Mouse (Mus musculus) forebrain, embryonic 14.5 days (tissue): Measurements from ENCODE around the gene Lrrfip1. TPM values are rescaled to one million over a fixed set of nuclear protein-coding genes. Genes with fewer than 3 reads are reported as not detected.

ENCODE experiments used
- ATAC-seq: fragments of 200-750 bp; cut with Nextera tagmentation; 2 replicates; pipeline ENCODE4 v1.8.0; 2017; ENCODE audit warnings: mild to moderate bottlenecking, moderate library complexity
- DNase-seq: peaks from one replicate; pipeline ENCODE4 v3.0.0-alpha.2; 2015; ENCODE audit warnings: low spot score
- H3K27ac ChIP-seq: fragments of 300-500 bp; sonication (generic); 2 replicates; pipeline ENCODE4 v1.5.1; 2014; ENCODE audit warnings: low read depth, mild to moderate bottlenecking, control low read depth, low read length, moderate library complexity
- H3K27me3 ChIP-seq: fragments of 300-500 bp; sonication (generic); replicated peaks from 2 replicates; pipeline ENCODE4 v1.6.1; 2014; ENCODE audit warnings: low read length, control low read depth, mixed read lengths; ENCODE audit not compliant: control insufficient read depth, insufficient read depth
- H3K36me3 ChIP-seq: fragments of 300-500 bp; sonication (generic); 2 replicates; pipeline ENCODE4 v1.6.1; 2014; ENCODE audit warnings: low read length, control low read depth; ENCODE audit not compliant: control insufficient read depth, insufficient read depth
- H3K4me1 ChIP-seq: fragments of 300-500 bp; sonication (generic); 2 replicates; pipeline ENCODE4 v1.6.1; 2014; ENCODE audit warnings: antibody characterized with exemption, low read length, control low read depth; ENCODE audit not compliant: control insufficient read depth, insufficient read depth
- H3K4me2 ChIP-seq: fragments of 300-500 bp; sonication (generic); 2 replicates; pipeline ENCODE4 v1.6.1; 2014; ENCODE audit warnings: mild to moderate bottlenecking, control low read depth, low read length
- H3K4me3 ChIP-seq: fragments of 300-500 bp; sonication (generic); 2 replicates; pipeline ENCODE4 v1.5.1; 2014; ENCODE audit warnings: low read depth, low read length, control low read depth
- H3K9ac ChIP-seq: fragments of 300-500 bp; sonication (generic); 2 replicates; pipeline ENCODE4 v1.6.1; 2014; ENCODE audit warnings: mild to moderate bottlenecking, low read length, control low read depth, moderate library complexity
- H3K9me3 ChIP-seq: fragments of 300-500 bp; sonication (generic); replicated peaks from 2 replicates; pipeline ENCODE4 v1.6.1; 2016; ENCODE audit warnings: low read length, control low read depth, mixed read lengths; ENCODE audit not compliant: control insufficient read depth
- WGBS: fragments of 180-500 bp; shearing (Covaris S2); extraction: QIAGEN DNeasy Blood & Tissue Kit; methylation state at CpG from one replicate; pipeline ENCODE4 v1.1.7; 2014; 5-methylcytosine and 5-hydroxymethylcytosine counted together
- polyA plus RNA-seq: library from polyadenylated mRNA; unstranded; fragments of >200 nt; fragmentation: Nextera tagmentation; extraction: Ambion mirVana; gene quantifications from 2 replicates; pipeline ENCODE4 v1.2.1, GENCODE M21; 2014

Gene Lrrfip1
- polyA plus RNA-seq, 1 experiment from 2014 or later: 27.2 TPM

DNA sequence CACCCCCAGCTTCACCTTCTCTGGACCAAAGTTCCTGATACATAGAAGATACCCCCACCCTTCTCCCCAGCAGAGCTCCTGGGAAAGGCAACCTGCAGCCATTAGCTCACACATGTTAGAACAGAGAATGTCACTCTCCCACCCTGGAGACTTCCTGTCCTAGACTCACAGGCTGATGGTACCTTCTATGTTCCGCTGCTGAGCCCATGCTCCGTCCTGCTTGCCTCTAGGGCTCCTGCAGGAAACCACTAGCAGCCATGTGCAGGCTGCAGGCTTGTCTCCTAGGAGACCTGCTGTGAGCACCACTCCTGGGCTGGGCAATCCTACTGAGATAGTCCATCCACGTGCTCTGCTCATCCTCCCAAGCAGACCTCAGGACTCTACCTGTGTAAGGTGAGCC, 4.1 kb downstream of the Lrrfip1 start:
- 87% methylated on average over 3 of the region's 3 CpGs for WGBS

DNA sequence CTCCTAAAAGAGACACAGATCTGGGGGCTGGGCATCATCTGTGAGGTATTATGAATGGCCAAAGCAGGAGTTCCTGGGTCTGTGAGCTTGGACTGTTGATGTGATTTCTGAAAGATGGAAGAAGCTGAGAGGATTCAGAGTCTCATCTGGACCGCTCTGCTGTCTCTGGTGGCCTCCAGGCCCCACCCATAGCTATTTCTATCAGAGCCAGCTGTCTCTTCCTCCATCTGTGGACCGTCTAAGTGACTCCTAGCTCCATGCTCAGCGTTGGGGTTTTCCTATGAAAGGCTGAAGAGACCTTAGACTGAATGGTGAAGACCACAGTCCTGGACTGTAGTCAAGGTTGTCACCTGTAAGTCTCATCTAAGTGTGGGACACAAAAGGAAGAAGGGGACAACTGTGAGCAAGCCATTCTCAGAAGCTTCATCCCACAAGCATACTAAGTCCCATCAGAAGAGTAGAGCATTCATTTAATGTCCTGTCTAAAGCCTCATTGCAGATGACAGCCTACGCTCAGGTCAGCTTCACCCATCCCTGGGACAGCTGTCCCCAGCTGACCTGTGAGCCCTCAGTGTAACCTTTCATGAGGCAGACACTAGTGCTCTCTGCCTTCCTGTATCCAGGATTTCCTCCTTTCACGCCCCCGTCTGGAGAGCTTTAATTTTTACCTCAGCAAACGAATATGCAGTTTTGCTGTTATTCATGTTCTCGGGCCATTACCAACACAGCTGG, 5.2 kb downstream of the Lrrfip1 start:
- Histone ChIP-seq H3K9me3 (no peaks in the 10 kb centered on the region), H3K4me1 (peaks cover 6% of the 10 kb centered on the region; the same call in 1 of the 2 replicates), H3K36me3 (no peaks in the 10 kb centered on the region), H3K9ac (no peak overlapping the region), H3K4me3 (no peak overlapping the region), H3K27ac (no peak overlapping the region), H3K4me2 (no peak overlapping the region), H3K27me3 (no peaks in the 10 kb centered on the region)
- ATAC-seq (no peak), DNase-seq (no peak)
- WGBS: 89% methylated on average over 8 of the region's 8 CpGs

More for the DNA sequence above, 4.1 kb downstream of the Lrrfip1 start:
- ATAC-seq: no peak
- DNase-seq: no peak
- H3K4me1 ChIP-seq: peaks cover 6% of the 10 kb centered on the region; the same call in 1 of the 2 replicates
- H3K9me3 ChIP-seq: no peaks in the 10 kb centered on the region
- no peaks in the 10 kb centered on the region for H3K27me3 ChIP-seq
- no peak overlapping the region for H3K9ac ChIP-seq
- no peak overlapping the region for H3K27ac ChIP-seq
- no peak overlapping the region for H3K4me2 ChIP-seq
- no peaks in the 10 kb centered on the region for H3K36me3 ChIP-seq
- H3K4me3 ChIP-seq: no peak overlapping the region

DNA sequence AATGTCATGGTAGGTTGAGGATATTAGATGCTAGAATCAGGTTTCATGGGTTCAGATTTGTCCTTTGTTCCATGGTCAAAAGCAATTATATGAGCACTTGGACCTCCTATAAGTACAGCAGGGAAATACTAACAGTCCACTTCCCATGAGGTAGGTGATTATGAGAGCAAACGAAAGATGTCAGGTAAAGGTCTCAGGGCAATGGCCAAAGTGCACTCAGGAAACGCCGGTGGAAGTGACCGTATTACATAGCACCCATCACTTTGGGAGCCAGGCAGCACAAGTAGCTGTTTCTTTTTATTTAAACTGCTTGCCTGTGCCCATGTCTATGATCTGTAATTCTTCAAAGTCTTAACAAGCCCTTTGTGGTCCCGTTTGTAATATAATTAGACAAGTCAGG, 7.5 kb downstream of the Lrrfip1 start:
- WGBS: 92% methylated on average over 5 of the region's 5 CpGs
- Histone ChIP-seq H3K9ac (no peak overlapping the region), H3K4me2 (no peak overlapping the region), H3K27me3 (no peaks in the 10 kb centered on the region), H3K4me1 (no peaks in the 10 kb centered on the region), H3K36me3 (no peaks in the 10 kb centered on the region), H3K9me3 (no peaks in the 10 kb centered on the region), H3K27ac (no peak overlapping the region), H3K4me3 (no peak overlapping the region)
- ATAC-seq: no peak
- no peak for DNase-seq

GRCm38 (mm10) chr1:91006708-91007107, 8.2 kb downstream of the Lrrfip1 start:
- no peak overlapping the region for H3K27ac ChIP-seq
- no peaks in the 10 kb centered on the region for H3K36me3 ChIP-seq
- H3K4me2 ChIP-seq: no peak overlapping the region
- no peak overlapping the region for H3K4me3 ChIP-seq
- no peak overlapping the region for H3K9ac ChIP-seq
- no peak for ATAC-seq
- no peaks in the 10 kb centered on the region for H3K4me1 ChIP-seq
- DNase-seq: no peak
- H3K27me3 ChIP-seq: no peaks in the 10 kb centered on the region
- H3K9me3 ChIP-seq: no peaks in the 10 kb centered on the region
- WGBS: 83% methylated on average over 9 of the region's 9 CpGs

DNA sequence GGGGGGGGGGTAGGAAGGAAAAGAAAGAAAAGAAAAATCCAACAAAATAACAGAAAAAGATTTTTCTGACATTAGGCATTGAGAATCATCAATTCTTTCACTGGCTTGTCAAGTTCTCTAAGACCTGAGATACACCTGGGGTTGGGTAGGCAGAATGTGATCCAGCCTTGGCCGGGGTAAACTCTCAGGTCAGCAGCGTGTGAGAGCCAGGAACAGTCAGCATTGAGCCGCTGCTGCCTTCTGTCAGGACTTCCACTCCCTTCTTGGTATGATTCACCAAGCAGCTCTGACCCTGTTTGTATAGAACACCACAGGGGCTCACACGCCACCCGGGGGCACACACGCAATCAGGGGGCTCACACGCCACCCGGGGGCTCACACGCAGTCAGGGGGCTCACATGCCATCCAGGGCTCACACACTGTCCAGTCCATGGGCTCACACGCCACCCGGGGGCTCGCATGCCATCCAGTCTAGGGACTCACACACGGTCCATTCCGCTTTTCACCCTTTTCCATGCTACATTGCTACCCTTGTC, 9.7 kb downstream of the Lrrfip1 start:
- Histone ChIP-seq H3K27me3 (no peaks in the 10 kb centered on the region), H3K27ac (no peak overlapping the region), H3K9ac (no peak overlapping the region), H3K4me1 (no peaks in the 10 kb centered on the region), H3K9me3 (no peaks in the 10 kb centered on the region), H3K36me3 (no peaks in the 10 kb centered on the region), H3K4me2 (no peak overlapping the region), H3K4me3 (no peak overlapping the region)
- ATAC-seq (no peak), DNase-seq (no peak)
- 93% methylated on average over 14 of the region's 14 CpGs for whole genome bisulfite sequencing

GRCm38 (mm10) chr1:91008746-91009145, 10.2 kb downstream of the Lrrfip1 start:
- Histone ChIP-seq H3K4me1 (no peaks in the 10 kb centered on the region), H3K9me3 (no peaks in the 10 kb centered on the region), H3K36me3 (no peaks in the 10 kb centered on the region), H3K4me2 (no peak overlapping the region), H3K27me3 (no peaks in the 10 kb centered on the region), H3K27ac (no peak overlapping the region), H3K9ac (no peak overlapping the region), H3K4me3 (no peak overlapping the region)
- no peak for DNase-seq
- WGBS: 91% methylated on average over 9 of the region's 9 CpGs
- ATAC-seq: no peak

GRCm38 (mm10) chr1:91009266-91009665, 10.7 kb downstream of the Lrrfip1 start:
- ATAC-seq (no peak), DNase-seq (no peak)
- Histone ChIP-seq H3K27ac (no peak overlapping the region), H3K4me2 (no peak overlapping the region), H3K4me3 (no peak overlapping the region), H3K9me3 (no peaks in the 10 kb centered on the region), H3K9ac (no peak overlapping the region), H3K27me3 (no peaks in the 10 kb centered on the region), H3K4me1 (no peaks in the 10 kb centered on the region), H3K36me3 (no peaks in the 10 kb centered on the region)
- 94% methylated on average over 6 of the region's 6 CpGs for WGBS

DNA sequence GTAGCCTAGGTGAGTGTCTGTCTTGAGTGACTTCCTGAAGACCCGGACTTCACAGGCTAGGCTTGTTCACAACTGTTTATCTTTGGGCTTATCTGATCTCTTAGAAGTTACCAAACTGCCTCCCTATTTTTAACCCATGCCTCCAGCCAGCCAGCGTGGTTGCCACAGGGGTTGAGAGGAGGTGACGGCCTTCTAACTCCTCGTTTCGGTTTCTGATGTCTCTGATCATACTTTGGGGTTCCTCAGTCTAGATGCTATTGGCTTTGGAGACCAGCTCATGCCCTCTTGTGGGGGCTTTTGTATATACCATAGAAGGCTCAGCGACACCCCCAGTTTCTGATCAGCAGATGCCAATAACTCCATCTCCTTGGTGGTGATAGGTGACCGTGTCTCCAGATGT, 11.7 kb downstream of the Lrrfip1 start:
- WGBS: 91% methylated on average over 7 of the region's 7 CpGs
- Histone ChIP-seq H3K9ac (no peak overlapping the region), H3K4me3 (no peak overlapping the region), H3K9me3 (no peaks in the 10 kb centered on the region), H3K27me3 (no peaks in the 10 kb centered on the region), H3K36me3 (no peaks in the 10 kb centered on the region), H3K4me2 (no peak overlapping the region), H3K4me1 (no peaks in the 10 kb centered on the region), H3K27ac (no peak overlapping the region)
- DNase-seq (no peak), ATAC-seq (no peak)

DNA sequence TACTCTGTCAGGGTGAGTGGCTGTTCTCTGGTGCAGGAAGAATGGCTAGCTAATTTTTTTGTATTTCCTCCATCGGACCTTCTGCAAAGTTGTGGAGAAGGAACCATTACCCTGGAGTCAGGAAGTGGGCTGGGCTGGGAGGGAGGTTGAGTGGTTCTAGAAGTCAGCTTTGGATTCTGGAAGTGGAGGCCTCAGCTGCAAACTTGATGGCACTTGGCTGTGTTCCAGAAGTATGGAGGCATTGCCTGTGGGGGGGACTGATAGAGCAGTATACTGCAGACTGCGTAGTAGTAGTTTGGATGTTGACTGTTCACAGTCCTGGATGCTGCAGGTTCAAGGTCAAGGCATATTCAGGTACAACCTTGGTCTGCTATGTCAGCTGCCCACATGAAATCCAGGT, 12.2 kb downstream of the Lrrfip1 start:
- Histone ChIP-seq H3K9me3 (no peaks in the 10 kb centered on the region), H3K4me1 (no peaks in the 10 kb centered on the region), H3K27me3 (no peaks in the 10 kb centered on the region), H3K36me3 (no peaks in the 10 kb centered on the region), H3K9ac (no peak overlapping the region), H3K4me2 (no peak overlapping the region), H3K4me3 (no peak overlapping the region), H3K27ac (no peak overlapping the region)
- DNase-seq (no peak), ATAC-seq (no peak)
- WGBS: 90% methylated on average over 2 of the region's 2 CpGs
